Mouse (Mus musculus) spleen, adult 2 months (tissue): ENCODE results near the gene Itsn1.

Experiments used
- CTCF ChIP-seq: fragments of 200-500 bp; IDR thresholded peaks from 2 replicates; pipeline ENCODE4 v1.5.1; 2011; ENCODE audit warnings: mild to moderate bottlenecking, inconsistent platforms; ENCODE audit not compliant: insufficient read depth, insufficient read length, insufficient replicate concordance; ENCODE audit errors: extremely low read depth
- POLR2A ChIP-seq: fragments of 200-500 bp; IDR thresholded peaks from 2 replicates; pipeline ENCODE4 v1.6.1; 2011; ENCODE audit warnings: low read depth, low read length, inconsistent platforms

DNA sequence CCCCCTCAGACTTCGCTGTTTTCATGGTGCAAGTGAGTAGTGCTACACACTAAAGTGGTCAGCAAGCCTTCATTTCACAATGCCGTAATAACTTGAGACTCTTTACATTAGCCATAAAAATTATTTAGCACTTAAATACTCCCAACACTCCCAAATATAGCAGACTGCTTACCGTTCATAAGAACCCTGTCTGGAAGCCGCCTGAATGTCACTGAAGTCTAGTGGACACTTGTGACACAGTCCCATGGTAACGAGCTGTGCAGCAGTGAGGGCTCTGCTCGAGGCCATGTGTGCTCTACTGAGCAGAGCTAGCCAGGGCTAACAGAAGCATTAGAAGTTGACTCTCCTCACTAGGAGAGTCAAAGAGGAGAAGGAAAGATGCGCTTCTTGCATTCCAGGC is 81.2 kb downstream of the Itsn1 start:
- no peak for TF ChIP-seq POLR2A
- no peak for TF ChIP-seq CTCF
